Mouse (Mus musculus) urinary bladder, postnatal 14 days (tissue): ENCODE measurements around the gene Smim13.
"Not testable (repeated sequence)": the region's sequence is repeated elsewhere in the genome, so short reads cannot be mapped to it uniquely, and the experiment has no call there.

ENCODE experiments used
- DNase-seq: peaks from one replicate; pipeline ENCODE4 v3.0.0; 2021; ENCODE audit warnings: low spot score

The Smim13 gene

GRCm38 (mm10) chr13:41249538-41250317, at the start of gene Smim13:
Gene Smim13 (plus strand): TSS chr13:41249844.
- DNase-seq = peak; percentile 91

GRCm38 (mm10) chr13:41200861-41201260, 48.8 kb upstream of the Smim13 start:
- DNase-seq = no peak

- DNase-seq = no peak
Observed at GRCm38 (mm10) chr13:41203289-41203688, 46.4 kb upstream of the Smim13 start.

GRCm38 (mm10) chr13:41203691-41204090, 46.0 kb upstream of the Smim13 start:
- no peak for DNase-seq

DNA sequence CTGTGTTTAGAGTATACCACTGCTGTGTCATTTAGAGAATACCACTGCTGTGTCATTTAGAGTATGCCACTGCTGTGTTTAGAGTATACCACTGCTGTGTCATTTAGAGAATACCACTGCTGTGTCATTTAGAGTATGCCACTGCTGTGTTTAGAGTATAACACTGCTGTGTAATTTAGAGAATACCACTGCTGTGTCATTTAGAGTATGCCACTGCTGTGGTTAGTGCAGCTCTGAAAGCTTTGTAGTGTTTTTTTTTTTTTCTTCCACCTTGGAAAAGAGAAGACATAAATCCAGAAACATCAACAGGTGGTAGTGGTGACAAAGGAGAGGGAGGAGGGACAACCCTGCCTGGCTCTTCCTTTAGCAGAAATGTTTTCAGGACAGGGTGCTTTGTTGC, 44.1 kb upstream of the Smim13 start:
- DNase-seq = not testable (repeated sequence)

- no peak for DNase-seq
Observed at GRCm38 (mm10) chr13:41206241-41206640, 43.4 kb upstream of the Smim13 start.

DNA sequence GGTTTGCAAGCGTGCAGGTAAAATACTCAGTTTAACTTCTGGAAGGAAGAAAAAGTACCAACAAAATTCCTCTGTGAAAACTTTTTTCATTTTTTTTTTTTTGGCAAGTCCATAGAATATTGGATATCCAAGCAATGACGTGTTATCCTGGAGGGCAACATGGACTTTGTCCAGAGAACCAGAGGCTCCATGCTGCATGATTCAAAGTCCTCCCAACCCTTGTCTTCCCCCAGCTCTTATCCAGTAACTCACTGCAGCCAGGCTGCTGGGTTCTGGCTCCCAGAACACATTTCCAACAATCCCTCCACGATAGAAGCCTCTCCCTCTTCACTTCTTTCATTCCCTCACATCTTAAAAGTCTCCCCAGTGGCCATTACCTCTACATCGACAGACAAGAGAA, 38.4 kb upstream of the Smim13 start:
- DNase-seq = no peak

GRCm38 (mm10) chr13:41212558-41213322, 36.9 kb upstream of the Smim13 start:
- no peak for DNase-seq

- no peak for DNase-seq
Observed at GRCm38 (mm10) chr13:41215669-41216068, 34.0 kb upstream of the Smim13 start.

DNA sequence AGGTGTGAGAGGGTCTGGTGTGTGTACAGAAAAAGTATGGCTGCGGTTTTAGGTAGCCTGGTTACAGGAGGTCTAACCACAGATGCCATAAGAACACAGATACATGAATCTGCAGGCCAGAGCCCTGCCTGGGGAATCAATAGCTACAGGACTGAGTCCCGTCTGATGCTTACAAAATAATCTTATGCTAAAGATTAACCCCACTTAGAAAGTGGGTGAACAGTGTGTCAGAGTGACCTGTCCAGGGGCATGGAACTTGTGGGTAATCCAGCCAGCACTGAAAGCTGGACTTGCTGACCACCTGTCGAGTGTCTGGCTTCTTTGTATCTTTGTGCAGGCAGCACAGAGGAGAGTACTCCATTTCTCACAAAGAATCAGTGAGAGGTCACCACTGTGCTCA, 33.4 kb upstream of the Smim13 start:
- no peak for DNase-seq

GRCm38 (mm10) chr13:41219056-41219455, 30.6 kb upstream of the Smim13 start:
- no peak for DNase-seq

DNA sequence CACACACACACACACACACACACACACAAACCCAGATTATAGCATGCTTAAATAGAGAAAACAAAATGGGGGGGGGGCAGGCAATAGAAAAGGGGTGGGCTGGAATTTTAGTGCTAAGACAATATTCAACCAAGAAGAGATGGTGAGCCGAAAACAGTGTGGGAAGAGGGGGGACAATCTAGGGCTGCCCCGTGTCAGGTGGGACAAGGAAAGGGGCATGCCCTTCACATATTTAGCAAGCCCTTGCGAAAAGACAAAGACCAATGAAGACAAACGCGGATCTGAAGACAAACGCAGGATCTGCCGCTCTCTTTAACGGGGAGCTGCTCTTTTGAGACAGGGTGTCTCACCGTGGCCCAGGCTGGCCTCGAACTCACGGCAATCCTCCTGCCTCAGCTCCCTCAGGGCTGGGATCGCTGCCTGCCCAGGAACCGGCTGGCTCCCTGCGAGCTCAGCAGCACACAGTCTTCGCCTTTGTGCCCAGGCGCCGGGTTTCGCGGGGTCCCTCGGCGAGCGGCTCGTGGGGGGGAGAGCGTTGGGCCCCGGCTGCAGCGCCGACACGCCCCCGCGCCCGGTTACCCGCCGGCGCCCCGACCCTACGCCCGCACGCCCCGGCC, 29.8 kb upstream of the Smim13 start:
- DNase-seq = peak; percentile 6

GRCm38 (mm10) chr13:41220304-41220834, 29.3 kb upstream of the Smim13 start, which contains the start of gene Elovl2:
Gene Elovl2 (minus strand): TSS chr13:41220405.
- peak; percentile 62 for DNase-seq

GRCm38 (mm10) chr13:41226513-41226912, 23.1 kb upstream of the Smim13 start:
- DNase-seq = no peak

- DNase-seq = no peak
Observed at GRCm38 (mm10) chr13:41228060-41228459, 21.6 kb upstream of the Smim13 start.

- no peak for DNase-seq
Observed at GRCm38 (mm10) chr13:41230256-41230655, 19.4 kb upstream of the Smim13 start.

- DNase-seq = no peak
Observed at GRCm38 (mm10) chr13:41231389-41231983, 18.2 kb upstream of the Smim13 start.

- no peak for DNase-seq
Observed at GRCm38 (mm10) chr13:41232209-41232608, 17.4 kb upstream of the Smim13 start.

DNA sequence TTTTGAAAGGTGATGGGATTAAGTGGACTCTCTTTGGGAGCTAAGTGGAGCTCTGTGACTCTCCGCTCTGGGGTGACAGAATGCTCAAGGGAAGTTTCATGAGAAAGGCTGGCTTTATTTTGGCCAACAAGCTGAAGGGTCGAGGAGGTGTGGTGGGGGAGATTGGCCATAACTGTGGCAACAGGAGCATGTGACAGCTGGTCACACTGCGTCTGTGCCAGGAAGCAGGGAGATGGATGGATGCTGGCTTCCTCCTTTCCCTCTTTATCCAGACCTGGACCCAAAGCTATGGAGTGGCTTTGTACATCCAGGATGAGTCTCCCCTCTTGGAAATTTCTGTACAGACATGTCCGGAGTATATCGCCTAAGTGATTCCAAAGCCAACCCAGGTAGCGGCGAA, 16.4 kb upstream of the Smim13 start:
- DNase-seq = no peak

DNA sequence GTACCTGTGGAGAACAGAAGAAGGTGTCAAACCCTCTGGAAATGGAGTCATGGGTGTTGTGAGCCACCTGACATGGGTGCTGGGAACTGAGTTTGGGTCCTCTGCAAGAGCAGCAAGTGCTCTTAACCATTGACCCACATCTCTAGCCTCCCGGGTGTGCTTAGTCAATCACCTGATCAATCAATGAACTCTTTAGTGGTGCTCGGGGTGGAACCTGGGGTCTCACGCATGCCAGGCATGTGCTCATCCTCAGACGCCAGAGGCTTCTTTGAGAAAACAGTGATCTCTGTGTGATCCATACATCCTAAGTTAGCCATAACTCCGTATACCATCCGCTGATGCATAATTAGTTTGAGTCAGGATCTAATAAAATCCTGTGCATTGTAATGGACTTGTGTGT, 14.5 kb upstream of the Smim13 start:
- DNase-seq = no peak

GRCm38 (mm10) chr13:41235845-41236741, 13.6 kb upstream of the Smim13 start:
- no peak for DNase-seq
